Mouse (Mus musculus) forebrain, embryonic 11.5 days (tissue): Measurements from ENCODE around the gene Asb7. TPM values are rescaled to one million over a fixed set of nuclear protein-coding genes. Genes with fewer than 3 reads are reported as not detected.

Experiments
- ATAC-seq: fragments of 200-750 bp; cut with Nextera tagmentation; replicated peaks from 2 replicates; pipeline ENCODE4 v1.8.0; 2017; ENCODE audit warnings: moderate TSS enrichment; ENCODE audit not compliant: low FRiP score
- DNase-seq: peaks from one replicate; pipeline ENCODE4 v3.0.0-alpha.2; 2017; ENCODE audit warnings: low spot score
- H3K27ac ChIP-seq: fragments of 300-500 bp; sonication (generic); 2 replicates; pipeline ENCODE4 v1.5.1; 2014; ENCODE audit warnings: low read depth, low read length
- H3K27me3 ChIP-seq: fragments of 300-500 bp; sonication (generic); 2 replicates; pipeline ENCODE4 v1.6.1; 2014; ENCODE audit warnings: mild to moderate bottlenecking, low read length, mixed read lengths; ENCODE audit not compliant: control insufficient read depth, insufficient read depth
- H3K36me3 ChIP-seq: fragments of 300-500 bp; sonication (generic); 2 replicates; pipeline ENCODE4 v1.6.1; 2014; ENCODE audit warnings: mild to moderate bottlenecking, low read length, moderate library complexity, mixed read lengths; ENCODE audit not compliant: control insufficient read depth, insufficient read depth
- H3K4me1 ChIP-seq: fragments of 300-500 bp; sonication (generic); replicated peaks from 2 replicates; pipeline ENCODE4 v1.6.1; 2014; ENCODE audit warnings: low read length, mixed read lengths; ENCODE audit not compliant: control insufficient read depth, insufficient read depth
- H3K4me2 ChIP-seq: fragments of 300-500 bp; sonication (generic); 2 replicates; pipeline ENCODE4 v1.6.1; 2014; ENCODE audit warnings: low read depth, mild to moderate bottlenecking, low read length, moderate library complexity, mixed read lengths; ENCODE audit not compliant: severe bottlenecking
- H3K4me3 ChIP-seq: fragments of 300-500 bp; sonication (generic); 2 replicates; pipeline ENCODE4 v1.5.1; 2014; ENCODE audit warnings: low read depth, low read length
- H3K9ac ChIP-seq: fragments of 300-500 bp; sonication (generic); 2 replicates; pipeline ENCODE4 v1.6.1; 2014; ENCODE audit warnings: low read length
- H3K9me3 ChIP-seq: fragments of 300-500 bp; sonication (generic); 2 replicates; pipeline ENCODE4 v1.6.1; 2016; ENCODE audit warnings: low read length, mixed read lengths; ENCODE audit not compliant: control insufficient read depth
- WGBS: fragments of 180-500 bp; shearing (Covaris S2); extraction: QIAGEN DNeasy Blood & Tissue Kit; methylation state at CpG from one replicate; pipeline ENCODE4 v1.1.7; 2014; 5-methylcytosine and 5-hydroxymethylcytosine counted together
- polyA plus RNA-seq: library from polyadenylated mRNA; unstranded; fragments of >200 nt; fragmentation: Nextera tagmentation; extraction: Ambion mirVana; gene quantifications from 2 replicates; pipeline ENCODE4 v1.2.1, GENCODE M21; 2014

Gene Asb7
- polyA plus RNA-seq, 1 experiment from 2014 or later, result 21.5 TPM

- no peaks in the 10 kb centered on the region for H3K9me3 ChIP-seq
- peaks cover 7% of the 10 kb centered on the region for H3K36me3 ChIP-seq
- H3K4me2 ChIP-seq, result no peak overlapping the region
- WGBS, result 85% methylated on average over 5 of the region's 5 CpGs
- no peaks in the 10 kb centered on the region for H3K4me1 ChIP-seq
- H3K27ac ChIP-seq, result no peak overlapping the region
- no peaks in the 10 kb centered on the region for H3K27me3 ChIP-seq
- H3K9ac ChIP-seq, result no peak overlapping the region
- no peak for DNase-seq
- H3K4me3 ChIP-seq, result no peak overlapping the region
- no peak for ATAC-seq
These were observed 38.5 kb downstream of the Asb7 start for GRCm38 (mm10) chr7:66650883-66651282.

GRCm38 (mm10) chr7:66649181-66649580, 40.2 kb downstream of the Asb7 start:
- DNase-seq, result no peak
- Histone ChIP-seq H3K9me3 (no peaks in the 10 kb centered on the region), H3K4me3 (no peak overlapping the region), H3K9ac (no peak overlapping the region), H3K36me3 (no peaks in the 10 kb centered on the region; the same call in 1 of the 2 replicates), H3K4me2 (no peak overlapping the region), H3K27ac (no peak overlapping the region), H3K4me1 (no peaks in the 10 kb centered on the region), H3K27me3 (no peaks in the 10 kb centered on the region)
- no peak for ATAC-seq
- WGBS, result 95% methylated on average over 2 of the region's 2 CpGs

- no peaks in the 10 kb centered on the region for H3K36me3 ChIP-seq
- H3K4me2 ChIP-seq, result no peak overlapping the region
- H3K4me1 ChIP-seq, result no peaks in the 10 kb centered on the region
- H3K27me3 ChIP-seq, result no peaks in the 10 kb centered on the region
- peak; percentile 16 for DNase-seq
- ATAC-seq, result no peak
- no peak overlapping the region for H3K4me3 ChIP-seq
- H3K9ac ChIP-seq, result no peak overlapping the region
- WGBS, result 98% methylated on average over 2 of the region's 2 CpGs
- no peak overlapping the region for H3K27ac ChIP-seq
- H3K9me3 ChIP-seq, result no peaks in the 10 kb centered on the region
These were observed 43.7 kb downstream of the Asb7 start for GRCm38 (mm10) chr7:66645736-66646135.

- Histone ChIP-seq H3K27ac (no peak overlapping the region), H3K9me3 (no peaks in the 10 kb centered on the region), H3K4me2 (no peak overlapping the region), H3K36me3 (no peaks in the 10 kb centered on the region), H3K27me3 (no peaks in the 10 kb centered on the region), H3K9ac (no peak overlapping the region), H3K4me3 (no peak overlapping the region), H3K4me1 (peaks cover 9% of the 10 kb centered on the region)
- WGBS, result 77% methylated on average over 6 of the region's 6 CpGs
- DNase-seq (no peak), ATAC-seq (no peak)
These were observed 56.0 kb downstream of the Asb7 start for GRCm38 (mm10) chr7:66633351-66633750.

- ATAC-seq (peak; percentile 84), DNase-seq (peak; percentile 80)
- WGBS, result 14% methylated on average over 15 of the region's 15 CpGs
- Histone ChIP-seq H3K27me3 (no peaks in the 10 kb centered on the region), H3K9ac (no peak overlapping the region), H3K9me3 (peaks cover 3% of the 10 kb centered on the region; the same call in 1 of the 2 replicates), H3K4me2 (0 out of 2 replicates have a peak overlapping the region, but pooled peaks have one; percentile 18), H3K4me3 (no peak overlapping the region), H3K4me1 (peaks cover 9% of the 10 kb centered on the region), H3K27ac (no peak overlapping the region), H3K36me3 (no peaks in the 10 kb centered on the region)
These were observed 59.1 kb downstream of the Asb7 start for GRCm38 (mm10) chr7:66630154-66630800.

GRCm38 (mm10) chr7:66629419-66629818, 60.0 kb downstream of the Asb7 start:
- Histone ChIP-seq H3K4me2 (no peak overlapping the region), H3K36me3 (no peaks in the 10 kb centered on the region), H3K4me1 (peaks cover 9% of the 10 kb centered on the region), H3K9me3 (peaks cover 3% of the 10 kb centered on the region; the same call in 1 of the 2 replicates), H3K27me3 (no peaks in the 10 kb centered on the region), H3K9ac (no peak overlapping the region), H3K4me3 (no peak overlapping the region), H3K27ac (no peak overlapping the region)
- no peak for ATAC-seq
- 42% methylated on average over 4 of the region's 4 CpGs for WGBS
- DNase-seq, result no peak

- Histone ChIP-seq H3K4me3 (no peak overlapping the region), H3K27ac (no peak overlapping the region), H3K4me1 (no peaks in the 10 kb centered on the region), H3K9me3 (peaks cover 3% of the 10 kb centered on the region; the same call in 1 of the 2 replicates), H3K9ac (no peak overlapping the region), H3K27me3 (no peaks in the 10 kb centered on the region), H3K4me2 (no peak overlapping the region), H3K36me3 (no peaks in the 10 kb centered on the region)
- DNase-seq (no peak), ATAC-seq (no peak)
- 74% methylated on average over 3 of the region's 3 CpGs for WGBS
These were observed 66.0 kb downstream of the Asb7 start for GRCm38 (mm10) chr7:66623436-66623835.

GRCm38 (mm10) chr7:66601846-66602245, 87.5 kb downstream of the Asb7 start:
- no peak overlapping the region for H3K9ac ChIP-seq
- no peaks in the 10 kb centered on the region for H3K9me3 ChIP-seq
- H3K4me2 ChIP-seq, result no peak overlapping the region
- DNase-seq (no peak), ATAC-seq (no peak)
- no peak overlapping the region for H3K4me3 ChIP-seq
- no peak overlapping the region for H3K27ac ChIP-seq
- no peaks in the 10 kb centered on the region for H3K36me3 ChIP-seq
- H3K4me1 ChIP-seq, result no peaks in the 10 kb centered on the region
- H3K27me3 ChIP-seq, result no peaks in the 10 kb centered on the region
